Mouse (Mus musculus): ENCODE measurements around the gene Stip1. TPM values are rescaled to one million over a fixed set of nuclear protein-coding genes. Genes with fewer than 3 reads are reported as not detected.

The Stip1 gene
- polyA plus RNA-seq, 1 experiment from 2014 or later, result 294 TPM

- Histone ChIP-seq H3K9me3 (no peaks in the 10 kb centered on the region), H3K27ac (no peak overlapping the region), H3K4me2 (replicated peaks) (no peak overlapping the region), H3K36me3 (peaks cover 95% of the 10 kb centered on the region), H3K9ac (no peak overlapping the region), H3K27me3 (replicated peaks) (no peaks in the 10 kb centered on the region), H3K4me3 (no peak overlapping the region), H3K4me1 (no peaks in the 10 kb centered on the region)
- WGBS, result 94% methylated on average over 5 of the region's 5 CpGs
- no peak for ATAC-seq (ENCODE audit: low FRiP score, low read depth)
These were observed 10.2 kb downstream of the Stip1 start for GRCm38 (mm10) chr19:7029531-7029930.

DNA sequence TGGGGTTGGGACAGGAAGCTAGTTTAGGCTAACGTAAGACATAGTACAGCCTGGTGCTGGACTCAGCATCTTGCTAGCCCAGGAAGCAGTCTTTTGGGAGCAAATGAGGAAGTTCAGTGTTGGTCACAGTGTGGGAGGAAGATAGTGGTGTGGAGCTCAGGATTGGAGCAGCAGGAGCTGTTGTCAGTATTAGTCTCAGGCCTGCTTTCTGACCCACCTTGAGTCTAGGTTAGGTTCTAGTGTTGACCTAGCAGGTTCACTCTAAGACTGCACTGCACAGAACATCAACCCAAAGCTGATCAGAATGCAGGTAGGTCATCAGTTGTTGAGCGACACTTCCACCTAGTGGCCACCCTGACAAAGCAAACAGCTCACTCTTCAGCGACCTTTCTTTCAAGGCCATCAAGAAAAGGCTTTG lies 19.5 kb downstream of the Stip1 start:
- WGBS, result 52% methylated on average over 3 of the region's 3 CpGs
- no peak for ATAC-seq (ENCODE audit: low FRiP score, low read depth)
- no peaks in the 10 kb centered on the region for H3K4me1 ChIP-seq
- H3K27me3 ChIP-seq (replicated peaks), result no peaks in the 10 kb centered on the region
- H3K4me3 ChIP-seq, result no peak overlapping the region
- H3K4me2 ChIP-seq (replicated peaks), result no peak overlapping the region
- no peak overlapping the region for H3K9ac ChIP-seq
- H3K9me3 ChIP-seq, result no peaks in the 10 kb centered on the region
- H3K36me3 ChIP-seq, result peaks cover 78% of the 10 kb centered on the region
- no peak overlapping the region for H3K27ac ChIP-seq

- H3K36me3 ChIP-seq, result peaks cover 72% of the 10 kb centered on the region
- no peak within 1 kb of the TSS for H3K27ac ChIP-seq
- no peak within 1 kb of the TSS for H3K4me2 ChIP-seq (replicated peaks)
- H3K9me3 ChIP-seq, result no peaks in the 10 kb centered on the region
- H3K4me3 ChIP-seq, result no peak within 1 kb of the TSS
- no peaks in the 10 kb centered on the region for H3K27me3 ChIP-seq (replicated peaks)
- no peaks in the 10 kb centered on the region for H3K4me1 ChIP-seq
- H3K9ac ChIP-seq, result no peak within 1 kb of the TSS
- 92% methylated on average over 5 of the region's 5 CpGs for WGBS
- ATAC-seq (ENCODE audit: low FRiP score, low read depth), result no peak
These were observed 20.6 kb downstream of the Stip1 start, which contains the start of gene Fermt3 for GRCm38 (mm10) chr19:7019191-7019590. TSS of gene Fermt3 (minus strand) at chr19:7019469.

- Histone ChIP-seq H3K9me3 (no peaks in the 10 kb centered on the region), H3K27ac (no peak overlapping the region), H3K9ac (no peak overlapping the region), H3K27me3 (replicated peaks) (no peaks in the 10 kb centered on the region), H3K4me1 (no peaks in the 10 kb centered on the region), H3K4me2 (replicated peaks) (no peak overlapping the region), H3K36me3 (peaks cover 74% of the 10 kb centered on the region), H3K4me3 (no peak overlapping the region)
- WGBS, result 94% methylated on average over 11 of the region's 11 CpGs
- no peak for ATAC-seq (ENCODE audit: low FRiP score, low read depth)
These were observed 21.2 kb downstream of the Stip1 start for GRCm38 (mm10) chr19:7018546-7018945.

DNA sequence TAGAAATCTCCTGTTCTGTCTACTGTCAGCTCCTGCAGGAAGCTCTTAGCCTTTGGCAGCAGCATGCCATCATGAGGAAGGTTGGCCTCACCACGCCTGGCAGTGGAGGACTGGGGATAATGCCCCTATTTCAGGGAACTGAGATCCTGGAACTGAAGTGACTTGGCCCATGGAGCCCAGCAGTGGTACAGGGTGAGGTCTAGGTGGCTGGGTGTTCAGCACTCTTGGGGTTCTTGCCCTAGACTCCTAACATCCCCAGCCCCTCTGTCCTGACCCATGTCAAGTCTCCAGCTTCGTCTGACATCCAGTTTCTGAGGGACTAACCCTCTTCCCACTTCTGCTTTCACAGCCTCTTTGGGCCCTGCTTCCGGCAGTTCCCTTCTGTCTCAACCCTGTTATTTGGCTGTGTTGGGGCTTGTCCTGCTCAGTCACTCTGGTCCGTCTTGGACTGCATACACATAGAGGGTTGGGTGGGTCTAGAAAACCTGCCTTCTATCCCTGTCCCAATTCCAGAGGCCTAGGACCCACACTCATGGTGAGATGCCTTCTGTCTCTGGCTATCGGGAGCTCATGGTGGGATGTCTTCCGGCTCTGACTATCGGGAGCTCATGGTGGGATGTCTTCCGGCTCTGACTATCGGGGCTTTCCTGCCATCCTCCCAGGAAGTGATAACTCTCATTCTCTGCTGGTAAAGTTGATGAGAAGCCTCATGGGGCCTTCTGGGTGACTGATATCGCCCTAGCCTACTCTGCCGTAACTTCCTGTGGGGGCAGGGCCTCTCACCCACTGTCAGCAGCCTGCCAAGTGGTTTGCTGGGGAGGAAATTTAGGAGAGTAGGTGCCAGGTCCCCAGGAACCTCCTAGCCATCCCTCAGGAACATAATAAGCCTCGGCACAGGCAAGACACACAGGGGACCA lies 22.0 kb downstream of the Stip1 start:
- Histone ChIP-seq H3K9ac (no peak overlapping the region), H3K27ac (no peak overlapping the region), H3K4me2 (replicated peaks) (no peak overlapping the region), H3K27me3 (replicated peaks) (no peaks in the 10 kb centered on the region), H3K9me3 (no peaks in the 10 kb centered on the region), H3K4me3 (no peak overlapping the region), H3K36me3 (peaks cover 71% of the 10 kb centered on the region), H3K4me1 (no peaks in the 10 kb centered on the region)
- ATAC-seq (ENCODE audit: low FRiP score, low read depth), result no peak
- 87% methylated on average over 12 of the region's 12 CpGs for WGBS

- H3K9me3 ChIP-seq, result no peaks in the 10 kb centered on the region
- 90% methylated on average over 20 of the region's 20 CpGs for WGBS
- H3K4me2 ChIP-seq (replicated peaks), result no peak overlapping the region
- peaks cover 40% of the 10 kb centered on the region for H3K36me3 ChIP-seq
- H3K27ac ChIP-seq, result no peak overlapping the region
- no peak overlapping the region for H3K9ac ChIP-seq
- H3K4me3 ChIP-seq, result no peak overlapping the region
- ATAC-seq (ENCODE audit: low FRiP score, low read depth), result no peak
- H3K4me1 ChIP-seq, result no peaks in the 10 kb centered on the region
- no peaks in the 10 kb centered on the region for H3K27me3 ChIP-seq (replicated peaks)
These were observed 25.2 kb downstream of the Stip1 start for GRCm38 (mm10) chr19:7014481-7015135.

GRCm38 (mm10) chr19:7013984-7014383 lies 25.8 kb downstream of the Stip1 start:
- Histone ChIP-seq H3K9me3 (no peaks in the 10 kb centered on the region), H3K4me3 (no peak overlapping the region), H3K27ac (no peak overlapping the region), H3K9ac (no peak overlapping the region), H3K4me2 (replicated peaks) (no peak overlapping the region), H3K4me1 (no peaks in the 10 kb centered on the region), H3K27me3 (replicated peaks) (no peaks in the 10 kb centered on the region), H3K36me3 (peaks cover 34% of the 10 kb centered on the region)
- WGBS, result 92% methylated on average over 9 of the region's 9 CpGs
- ATAC-seq (ENCODE audit: low FRiP score, low read depth), result no peak

DNA sequence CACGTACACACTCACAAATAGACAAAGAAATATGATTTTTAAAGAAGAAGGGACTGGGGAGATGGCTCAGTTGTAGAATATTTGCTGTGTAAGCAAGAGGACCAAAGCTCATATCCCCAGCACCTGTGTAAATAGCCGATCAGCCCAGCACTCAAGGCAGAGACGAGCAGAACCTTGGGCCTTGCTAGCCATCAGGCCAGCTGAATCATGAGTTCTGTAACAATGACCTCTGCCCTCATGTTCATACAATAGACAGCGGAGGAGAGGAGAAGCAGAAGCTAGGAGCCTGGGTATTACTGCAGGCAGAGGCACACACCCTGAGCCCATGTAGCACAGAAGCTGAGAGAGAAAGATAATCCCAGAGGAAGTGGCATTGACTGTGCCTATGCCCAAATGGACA lies 27.3 kb downstream of the Stip1 start:
- H3K27ac ChIP-seq, result no peak overlapping the region
- no peaks in the 10 kb centered on the region for H3K9me3 ChIP-seq
- H3K4me3 ChIP-seq, result no peak overlapping the region
- H3K9ac ChIP-seq, result no peak overlapping the region
- no peaks in the 10 kb centered on the region for H3K4me1 ChIP-seq
- WGBS, result 77% methylated on average over 4 of the region's 4 CpGs
- no peak overlapping the region for H3K4me2 ChIP-seq (replicated peaks)
- peaks cover 21% of the 10 kb centered on the region for H3K36me3 ChIP-seq
- no peaks in the 10 kb centered on the region for H3K27me3 ChIP-seq (replicated peaks)
- ATAC-seq (ENCODE audit: low FRiP score, low read depth), result no peak

GRCm38 (mm10) chr19:7006892-7007593 lies 32.7 kb downstream of the Stip1 start:
- H3K9ac ChIP-seq, result no peak overlapping the region
- H3K27me3 ChIP-seq (replicated peaks), result no peaks in the 10 kb centered on the region
- no peak overlapping the region for H3K27ac ChIP-seq
- ATAC-seq (ENCODE audit: low FRiP score, low read depth), result no peak
- no peaks in the 10 kb centered on the region for H3K9me3 ChIP-seq
- 90% methylated on average over 9 of the region's 9 CpGs for WGBS
- H3K4me2 ChIP-seq (replicated peaks), result no peak overlapping the region
- H3K4me1 ChIP-seq, result no peaks in the 10 kb centered on the region
- H3K4me3 ChIP-seq, result no peak overlapping the region
- no peaks in the 10 kb centered on the region for H3K36me3 ChIP-seq

DNA sequence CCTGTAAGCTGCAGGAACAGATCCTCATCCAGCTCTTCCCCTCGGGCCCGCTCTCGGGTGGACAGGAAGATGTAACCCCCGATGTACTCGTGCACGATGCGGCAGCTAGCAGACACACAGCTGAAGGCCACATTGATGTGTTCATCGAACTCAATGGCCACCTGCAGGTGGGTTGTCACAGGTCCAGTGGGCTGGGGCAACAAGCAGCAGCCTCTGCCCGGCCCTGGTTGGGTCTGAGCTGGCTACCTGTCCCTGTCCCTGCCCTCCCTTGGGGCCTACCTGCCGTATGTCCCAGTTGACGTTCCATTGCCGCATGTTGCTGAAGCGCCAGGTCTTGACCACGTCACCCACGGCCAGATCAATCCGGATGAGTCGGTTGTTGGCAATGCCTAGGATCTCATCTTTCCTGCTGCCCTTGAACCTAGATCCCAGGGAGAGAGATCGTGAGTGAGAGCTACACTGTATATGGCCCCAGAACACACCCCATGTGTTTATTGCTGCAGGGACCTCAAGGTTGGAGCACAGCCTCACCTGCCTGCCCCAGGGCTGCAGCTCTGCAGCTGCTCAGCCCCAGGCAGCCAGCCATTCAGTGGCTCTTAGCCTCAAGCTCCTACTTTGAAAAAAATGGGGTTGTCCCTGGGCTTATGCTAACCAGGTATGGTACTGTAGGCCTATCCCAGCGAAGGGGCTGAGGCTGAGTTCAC lies 40.3 kb downstream of the Stip1 start:
- Histone ChIP-seq H3K4me3 (no peak overlapping the region), H3K36me3 (peaks cover 25% of the 10 kb centered on the region), H3K9ac (no peak overlapping the region), H3K9me3 (no peaks in the 10 kb centered on the region), H3K4me2 (replicated peaks) (no peak overlapping the region), H3K27ac (no peak overlapping the region), H3K27me3 (replicated peaks) (no peaks in the 10 kb centered on the region), H3K4me1 (peaks cover 21% of the 10 kb centered on the region)
- whole genome bisulfite sequencing, result 92% methylated on average over 19 of the region's 19 CpGs
- ATAC-seq (ENCODE audit: low FRiP score, low read depth), result no peak

- H3K9me3 ChIP-seq, result no peaks in the 10 kb centered on the region
- H3K4me1 ChIP-seq, result peaks cover 30% of the 10 kb centered on the region
- H3K4me2 ChIP-seq (replicated peaks), result no peak overlapping the region
- H3K27me3 ChIP-seq (replicated peaks), result no peaks in the 10 kb centered on the region
- H3K9ac ChIP-seq, result no peak overlapping the region
- ATAC-seq (ENCODE audit: low FRiP score, low read depth), result no peak
- H3K36me3 ChIP-seq, result peaks cover 25% of the 10 kb centered on the region
- no peak overlapping the region for H3K27ac ChIP-seq
- WGBS, result 88% methylated on average over 9 of the region's 9 CpGs
- no peak overlapping the region for H3K4me3 ChIP-seq
These were observed 42.0 kb downstream of the Stip1 start for GRCm38 (mm10) chr19:6997721-6998290.

Measured in neural tube, embryonic 12.5 days (tissue).